Mouse (Mus musculus) brain, adult 10 weeks (tissue): ENCODE data around the gene Gm648. TPM values are rescaled to one million over a fixed set of nuclear protein-coding genes. Genes with fewer than 3 reads are reported as not detected.

Experiments used
- polyA plus RNA-seq: library from polyadenylated mRNA; stranded (reverse); fragments of 350-450 nt; fragmentation: Illumina TruSeq; extraction: RNeasy Lipid Tissue Mini Kit (QIAGEN cat#74804); gene quantifications from one replicate; pipeline ENCODE4 v1.2.3, GENCODE M21; 2015; ENCODE audit warnings: low read depth, low replicate concordance

The Gm648 gene
- polyA plus RNA-seq, result not detected

DNA sequence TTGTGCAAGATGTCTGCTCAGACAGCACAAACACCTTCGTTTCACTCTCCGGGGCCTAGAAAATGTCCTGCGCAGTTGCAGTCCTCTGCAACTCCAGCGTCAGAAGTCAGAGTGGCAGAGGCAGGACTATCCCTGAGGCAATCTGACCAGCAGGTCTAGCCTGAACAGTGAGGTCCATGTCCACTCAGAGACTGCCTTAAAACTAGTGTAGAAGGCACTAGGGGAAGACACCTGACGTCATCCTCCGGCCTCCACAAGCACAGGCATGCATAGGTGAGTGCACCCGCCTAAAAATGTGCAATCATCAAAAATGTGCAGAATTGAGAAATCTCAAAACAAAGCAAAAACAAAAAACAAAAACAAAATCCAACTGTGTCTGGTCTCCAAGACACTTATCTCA is at the start of gene Gm648:
Gene Gm648, minus strand, starts transcription at position 101 of the 400 bp plus-strand sequence.

DNA sequence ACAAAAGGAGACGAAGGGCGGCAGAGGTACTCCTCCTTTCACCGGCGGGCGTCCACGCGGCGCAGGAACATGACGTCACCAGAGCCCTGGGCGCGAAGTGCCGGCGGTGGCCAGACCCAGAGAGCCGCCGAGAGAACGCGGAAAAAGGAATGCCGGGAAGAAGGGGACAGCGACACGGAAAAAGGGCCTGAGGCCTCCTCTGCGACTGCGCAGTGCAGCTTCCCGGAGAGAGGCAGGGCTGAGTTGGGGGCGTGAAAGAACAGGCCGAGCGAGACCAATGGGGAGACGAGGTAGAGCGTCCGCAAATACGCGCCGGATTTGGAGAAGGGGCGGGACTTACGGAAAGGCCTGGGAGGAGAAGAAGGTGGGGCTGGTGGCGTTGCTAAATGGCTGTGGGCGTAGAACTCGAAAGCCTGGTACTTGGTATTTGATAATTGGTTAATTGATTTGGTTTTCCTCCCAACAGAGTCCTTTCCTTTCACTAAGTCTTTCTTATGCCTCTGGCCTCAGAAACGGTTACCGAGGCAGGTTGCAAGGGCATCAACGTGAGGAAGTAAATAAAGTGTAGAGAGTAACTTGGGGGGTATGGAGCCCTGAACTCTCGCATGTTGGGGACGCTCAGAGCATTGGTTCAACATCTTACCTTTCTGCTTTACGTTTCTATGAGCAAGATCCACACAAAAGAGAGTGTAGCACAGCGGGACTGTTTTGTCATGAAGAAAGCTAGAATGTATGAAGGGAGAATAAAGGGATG is 48.7 kb upstream of the Gm648 start, which contains the start of gene Mmgt1:
Gene Mmgt1, minus strand, starts transcription at position 183 of the 754 bp plus-strand sequence.

GRCm38 (mm10) chrX:56524442-56524841 is 25.0 kb downstream of the Gm648 start, which contains the start of gene Gm10477:
Gene Gm10477 (plus strand): TSS chrX:56524742.

Other genes with a start within 250 kb of the Gm648 start
- 5.6 TPM for gene Zfp449, start 203.2 kb downstream of the Gm648 start, polyA plus RNA-seq
- gene Smim10l2a, start 175.0 kb downstream of the Gm648 start, polyA plus RNA-seq, result 23.6 TPM
- gene Gm2174, start 101.6 kb downstream of the Gm648 start, polyA plus RNA-seq, result not detected
- gene Ints6l, start 94.7 kb downstream of the Gm648 start, polyA plus RNA-seq, result 37.9 TPM
- gene Gm10477, start 24.9 kb downstream of the Gm648 start, polyA plus RNA-seq, result not detected
- 31.6 TPM for gene Mmgt1, start 48.5 kb upstream of the Gm648 start, polyA plus RNA-seq
- gene Slc9a6, start 60.2 kb upstream of the Gm648 start, polyA plus RNA-seq, result 95.4 TPM
- gene Fhl1, start 182.2 kb upstream of the Gm648 start, polyA plus RNA-seq, result 95.3 TPM